Mouse (Mus musculus): ENCODE data around the gene Gpr183. TPM values are rescaled to one million over a fixed set of nuclear protein-coding genes. Genes with fewer than 3 reads are reported as not detected.
A peak's percentile ranks its signal among the peaks of the same experiment; 100 is the strongest.

The Gpr183 gene
- total RNA-seq, 2 experiments from 2014 or later: 0.66 to 0.91 TPM

DNA sequence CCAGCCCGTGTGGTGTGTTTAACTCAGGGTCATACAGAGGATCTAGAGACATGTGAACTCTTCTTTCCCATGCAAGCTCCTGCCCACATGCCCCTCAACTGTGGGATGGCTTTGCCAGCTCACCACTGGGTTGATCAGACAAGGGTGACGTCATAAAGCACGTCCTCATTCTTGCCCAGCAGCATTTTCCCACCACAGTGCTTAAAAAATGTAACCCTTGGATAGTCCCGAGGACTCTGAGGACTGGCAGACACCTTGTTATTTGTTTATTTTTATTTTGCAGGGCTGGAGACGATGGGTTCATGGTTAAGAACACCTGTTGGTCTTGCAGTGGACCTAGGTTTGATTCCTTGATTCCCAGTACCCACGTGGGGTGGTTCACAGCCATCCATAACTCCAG is 25.9 kb upstream of the Gpr183 start:
- intact Hi-C loops (cut with DNase I): no loop called here

DNA sequence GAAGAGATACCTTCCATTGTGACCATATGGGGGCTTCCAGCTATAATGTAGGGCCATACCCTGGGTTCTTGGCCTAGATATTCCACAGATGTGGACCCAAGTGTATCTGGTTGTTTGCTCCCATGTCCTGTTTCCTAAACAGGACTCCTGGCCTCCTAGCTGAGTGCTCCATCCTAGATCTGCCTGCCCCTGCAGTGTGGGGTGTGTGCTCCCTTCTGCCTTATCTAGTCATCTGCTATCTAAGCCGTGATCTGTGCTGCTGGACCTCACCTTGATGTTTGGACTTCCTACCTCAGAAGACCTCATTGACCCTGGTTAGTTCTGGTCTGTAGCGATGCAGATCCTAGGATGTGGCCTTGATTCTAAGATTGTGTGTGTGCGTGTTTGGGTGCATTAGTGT is 24.9 kb upstream of the Gpr183 start:
- DNase-seq (ENCODE audit: low spot score in 2 of 2): no peak

More for the DNA sequence above, 25.9 kb upstream of the Gpr183 start:
- no peak for DNase-seq (ENCODE audit: low spot score in 2 of 2)

GRCm38 (mm10) chr14:121989331-121989730 is 24.3 kb upstream of the Gpr183 start:
- intact Hi-C loops (cut with DNase I): no loop called here
- no peak for DNase-seq (ENCODE audit: low spot score in 2 of 2)

More for the DNA sequence above, 24.9 kb upstream of the Gpr183 start:
- intact Hi-C loops (cut with DNase I): no loop called here

DNA sequence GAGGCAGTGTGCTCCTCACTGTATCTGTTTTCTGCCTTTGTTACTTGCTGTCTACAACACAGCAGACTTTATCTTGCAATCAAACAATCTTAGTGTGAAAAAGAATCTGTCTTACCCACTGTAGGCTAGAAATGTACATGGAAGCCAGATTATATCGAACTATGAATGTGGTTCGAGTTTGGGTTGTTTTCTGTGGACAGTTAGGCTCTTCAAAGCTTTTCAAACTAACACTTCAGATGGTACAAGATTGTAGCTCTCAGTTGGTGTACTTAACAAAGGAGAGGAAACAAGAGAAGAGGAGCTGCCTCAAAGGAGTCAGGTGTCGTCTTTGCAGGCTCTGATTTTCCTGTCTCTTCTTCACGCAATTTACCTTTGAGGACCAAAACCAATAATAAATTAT is 22.7 kb upstream of the Gpr183 start:
- intact Hi-C loops (cut with DNase I): no loop called here
- no peak for DNase-seq (ENCODE audit: low spot score in 2 of 2)

DNA sequence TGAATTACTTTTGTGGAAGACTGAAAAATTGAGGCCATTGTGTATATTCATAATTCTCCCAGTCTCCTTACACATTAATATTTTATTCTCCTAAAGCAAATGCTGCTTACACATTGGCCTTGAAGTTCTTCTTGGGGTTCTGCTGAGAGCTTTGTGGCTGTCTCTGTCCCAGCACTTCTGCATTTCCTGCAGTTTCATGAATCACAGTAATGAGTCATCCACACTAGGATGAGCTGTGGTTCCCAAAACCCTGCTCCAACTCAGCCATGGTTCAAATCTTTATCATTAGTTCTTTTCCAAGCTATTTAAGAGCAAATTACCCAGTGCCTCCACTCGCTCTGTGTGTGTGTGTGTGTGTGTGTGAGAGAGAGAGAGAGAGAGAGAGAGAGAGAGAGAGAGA is 22.3 kb upstream of the Gpr183 start:
- DNase-seq (ENCODE audit: low spot score in 2 of 2): no peak
- intact Hi-C loops (cut with DNase I): no loop called here

DNA sequence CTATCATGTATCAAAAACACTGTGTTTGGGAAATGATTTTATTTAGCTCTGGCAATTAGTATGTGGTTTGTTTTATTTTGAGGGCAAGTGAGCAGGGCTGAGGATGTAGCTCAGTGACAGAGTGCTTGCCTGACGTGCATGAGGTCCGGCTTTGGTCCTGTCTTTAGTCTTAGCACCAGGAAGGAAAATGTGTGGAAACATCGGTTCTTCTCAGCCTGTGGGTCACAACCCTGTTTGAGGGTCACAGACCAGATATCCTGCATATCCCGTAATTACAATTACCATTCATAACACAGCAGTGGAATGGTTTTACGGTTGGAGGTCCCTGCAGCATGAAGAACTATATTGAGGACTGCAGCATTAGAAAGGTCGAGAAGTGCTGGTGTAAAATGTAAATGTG is 21.0 kb upstream of the Gpr183 start:
- intact Hi-C loops (cut with DNase I): no loop called here
- no peak for DNase-seq (ENCODE audit: low spot score in 2 of 2)

DNA sequence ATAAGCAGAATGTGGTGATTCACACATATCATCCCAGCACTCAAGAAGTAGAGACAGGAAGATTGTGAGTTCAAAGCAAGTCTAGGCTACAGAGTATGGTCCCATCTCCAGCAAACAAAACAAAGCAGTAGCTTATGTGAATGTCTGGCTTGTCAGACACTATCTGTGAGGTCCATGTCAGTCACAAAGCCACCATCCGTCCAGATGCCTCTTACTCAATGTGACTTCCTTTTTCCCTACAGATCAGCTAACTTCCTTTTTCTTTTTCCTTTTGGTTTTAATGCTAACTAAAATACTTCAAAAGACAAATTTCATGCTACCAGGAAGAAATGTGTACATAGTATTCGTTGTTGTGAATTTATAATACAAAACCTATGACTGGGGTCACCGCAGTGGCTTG is 20.5 kb upstream of the Gpr183 start:
- no peak for DNase-seq (ENCODE audit: low spot score in 2 of 2)
- intact Hi-C loops (cut with DNase I): no loop called here

DNA sequence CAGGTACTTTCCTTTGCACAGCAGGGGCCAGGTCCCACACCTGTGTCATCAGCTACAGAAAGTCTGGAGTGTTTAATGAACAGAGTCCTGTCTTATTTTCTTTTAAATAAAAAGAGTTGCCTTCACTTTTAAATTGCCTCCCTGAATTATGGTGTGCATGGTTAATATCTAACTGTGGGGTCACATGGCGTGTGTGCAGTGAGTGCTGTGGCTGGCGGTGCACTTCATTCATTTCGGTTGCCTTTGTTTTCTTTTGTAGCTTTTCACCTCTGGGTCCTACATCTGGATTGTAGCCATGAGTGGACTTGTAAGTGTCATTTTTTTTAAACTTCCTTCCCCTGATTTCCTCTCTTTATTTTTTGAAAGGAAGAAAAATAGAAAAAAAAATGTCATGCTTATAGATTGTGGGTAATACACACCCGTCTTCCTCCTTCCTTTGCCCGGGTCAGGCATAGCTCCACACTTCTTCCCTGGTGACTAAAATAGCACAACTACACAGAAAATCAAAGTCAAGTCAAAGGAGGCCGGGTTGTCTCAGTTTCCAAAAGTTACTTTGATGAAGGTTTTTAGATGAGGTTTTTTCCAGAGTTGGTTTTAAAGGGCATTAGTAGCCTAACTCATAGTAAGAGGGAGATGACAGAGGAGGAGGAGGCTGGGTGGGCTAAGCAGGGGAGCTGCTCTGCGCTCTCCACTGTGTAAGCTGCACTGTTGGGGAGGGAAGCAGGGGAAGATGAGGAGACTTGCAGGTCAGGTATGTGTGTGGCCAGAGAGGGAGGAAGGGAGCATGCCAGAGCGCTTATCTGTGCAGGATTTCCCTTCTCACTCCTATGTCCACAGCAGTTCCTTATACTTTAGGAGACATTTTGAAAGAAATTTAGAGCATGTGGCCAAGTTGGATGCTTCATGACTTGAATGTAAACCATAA is 18.3 kb upstream of the Gpr183 start:
- no peak for DNase-seq (ENCODE audit: low spot score in 2 of 2)
- intact Hi-C loops (cut with DNase I): no loop called here

- no peak for DNase-seq (ENCODE audit: low spot score in 2 of 2)
- intact Hi-C loops (cut with DNase I): no loop called here
Measured at GRCm38 (mm10) chr14:121981531-121981930, 16.5 kb upstream of the Gpr183 start.

GRCm38 (mm10) chr14:121973114-121973513 is 8.1 kb upstream of the Gpr183 start:
- no peak for DNase-seq (ENCODE audit: low spot score in 2 of 2)
- intact Hi-C loops (cut with DNase I): no loop called here

- no peak for DNase-seq (ENCODE audit: low spot score in 2 of 2)
Measured at GRCm38 (mm10) chr14:121970402-121970801, 5.4 kb upstream of the Gpr183 start.

DNA sequence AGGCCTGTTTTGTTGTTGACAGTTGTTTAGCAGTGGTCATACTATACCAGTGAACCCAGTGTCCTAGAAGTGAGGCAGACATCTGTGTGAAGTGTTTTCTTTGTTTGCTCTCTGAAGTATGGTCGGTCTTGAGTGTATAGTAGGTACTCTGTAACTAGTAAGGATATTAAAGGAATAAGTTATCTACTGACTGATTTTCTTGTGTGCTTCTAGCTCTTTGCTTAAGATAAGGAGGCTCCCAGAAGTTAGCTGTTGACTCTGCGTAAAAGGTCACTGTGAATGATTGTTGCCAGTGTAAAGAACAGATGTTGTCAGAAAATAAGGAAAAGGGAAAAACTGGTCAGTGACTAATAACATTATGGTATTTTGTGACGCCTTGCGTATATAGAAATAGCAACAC is 2.1 kb upstream of the Gpr183 start:
- intact Hi-C loops (cut with DNase I): no loop called here
- no peak for DNase-seq (ENCODE audit: low spot score in 2 of 2)

More at GRCm38 (mm10) chr14:121970402-121970801, 5.4 kb upstream of the Gpr183 start:
- intact Hi-C loops (cut with DNase I): no loop called here

- DNase-seq (ENCODE audit: low spot score in 2 of 2): no peak
- intact Hi-C loops (cut with DNase I): no loop called here
Measured at GRCm38 (mm10) chr14:121965461-121965860, 466 bp upstream of the Gpr183 start.

GRCm38 (mm10) chr14:121963942-121964335 is 1.1 kb downstream of the Gpr183 start:
- DNase-seq (ENCODE audit: low spot score in 2 of 2): no peak
- intact Hi-C loops (cut with DNase I): no loop called here

DNA sequence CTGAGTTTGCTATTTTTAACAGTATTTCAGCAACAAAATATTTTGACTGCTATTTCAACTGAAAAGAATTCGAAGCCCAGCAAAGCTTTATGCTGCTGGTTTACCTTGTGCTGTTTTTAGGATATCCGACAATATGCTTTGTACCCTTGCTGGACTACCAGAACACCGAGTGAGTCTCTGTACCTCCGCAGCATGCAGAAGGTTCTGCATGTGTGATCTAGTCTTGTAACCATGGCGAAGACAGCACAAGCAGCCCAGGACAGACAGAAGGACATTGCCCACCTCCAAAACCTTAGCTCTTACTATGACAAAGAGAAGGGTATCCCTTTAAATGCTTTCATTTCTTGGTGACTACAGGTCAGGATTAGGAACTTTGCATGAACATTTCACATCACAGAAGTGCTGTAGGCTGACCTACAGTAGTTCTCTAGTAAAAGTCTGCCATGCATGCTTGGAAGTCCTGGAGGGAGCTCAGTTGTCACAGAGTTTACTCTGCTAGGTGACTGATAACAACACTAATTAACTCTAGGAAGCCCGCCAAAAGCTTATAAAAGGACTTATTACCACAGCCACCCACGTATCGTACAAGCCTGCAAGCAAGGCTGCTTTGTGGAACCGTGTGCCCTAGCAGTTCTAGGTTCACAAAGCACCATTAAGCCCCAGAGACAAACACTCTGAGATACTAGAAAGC is 1.6 kb downstream of the Gpr183 start:
- intact Hi-C loops (cut with DNase I): no loop called here
- peak in 1 of 2 experiments; percentile 31 for DNase-seq (ENCODE audit: low spot score in 2 of 2)

GRCm38 (mm10) chr14:121962128-121962890 is 2.7 kb downstream of the Gpr183 start:
- no peak for DNase-seq (ENCODE audit: low spot score in 2 of 2)
- intact Hi-C loops (cut with DNase I): no loop called here

DNA sequence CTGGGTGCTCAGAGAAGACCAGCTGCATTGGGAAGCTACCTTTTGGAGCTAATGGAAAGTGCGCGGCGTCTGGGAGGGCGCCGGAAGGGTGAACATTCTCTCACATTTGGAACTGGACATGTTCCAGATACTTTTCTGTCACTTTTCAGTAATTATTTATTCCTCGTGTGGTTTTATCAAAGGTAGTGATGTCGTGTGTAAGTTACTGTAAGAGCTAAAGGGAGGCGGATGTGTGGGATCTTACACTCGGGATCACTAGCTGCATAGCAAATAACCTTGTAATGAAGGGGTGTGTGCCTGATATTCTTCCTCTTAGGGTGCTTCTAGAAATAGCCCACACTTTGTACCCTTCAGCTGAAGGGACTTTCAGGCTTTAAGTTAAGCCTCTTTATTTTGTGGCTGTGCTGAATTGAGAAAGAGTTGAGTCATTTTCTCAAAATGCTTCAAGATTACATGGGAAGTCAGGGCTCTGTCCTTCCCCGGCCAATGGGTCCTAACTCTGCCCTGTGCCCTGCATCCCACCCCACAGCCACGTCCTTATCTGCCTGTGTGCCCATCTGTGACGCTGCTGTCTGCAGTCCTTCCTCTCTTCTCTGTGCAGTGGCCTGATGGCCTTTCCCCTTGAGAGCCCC is 3.4 kb downstream of the Gpr183 start:
- intact Hi-C loops (cut with DNase I): no loop called here

DNA sequence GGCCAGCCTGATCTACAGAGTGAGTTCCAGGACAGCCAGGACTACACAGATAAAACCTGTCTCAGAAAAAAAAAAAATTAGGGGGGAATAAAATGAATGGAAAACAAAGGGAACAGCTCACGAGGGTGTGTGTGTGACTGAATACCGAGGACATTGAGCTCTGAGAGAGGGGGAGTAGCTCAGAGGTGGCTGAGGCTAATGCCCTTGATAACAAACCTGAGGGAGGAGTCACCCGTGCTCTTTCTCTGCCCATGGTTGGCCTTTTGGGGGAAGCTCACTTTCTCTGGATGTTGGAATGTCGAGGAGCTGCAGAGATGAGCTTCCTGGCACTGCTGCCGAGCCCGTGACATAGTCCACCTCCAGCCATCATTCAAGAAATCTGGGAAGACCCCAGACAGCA is 4.0 kb downstream of the Gpr183 start:
- intact Hi-C loops (cut with DNase I): no loop called here

More for the DNA sequence above, 3.4 kb downstream of the Gpr183 start:
- DNase-seq (ENCODE audit: low spot score in 2 of 2): no peak

DNA sequence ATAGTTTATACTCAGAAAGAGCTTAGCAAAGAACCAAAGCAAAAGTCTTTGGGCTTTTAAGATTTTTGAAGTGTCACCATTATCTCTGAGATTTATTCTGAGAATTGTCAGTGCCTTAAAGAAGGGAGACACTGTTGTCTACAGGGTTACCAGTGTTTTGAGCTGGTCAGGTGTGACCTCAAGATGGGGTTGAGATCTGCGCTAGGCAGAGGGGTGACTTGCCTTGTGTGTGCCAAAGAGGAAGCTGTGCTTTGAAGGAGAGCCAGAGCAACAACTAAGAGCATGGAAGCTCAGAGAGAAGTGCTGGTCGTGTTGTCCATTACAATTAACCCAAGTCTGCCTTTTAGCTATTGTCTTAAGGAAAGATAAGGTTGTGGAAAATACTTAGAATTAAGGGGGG is 4.5 kb downstream of the Gpr183 start:
- no peak for DNase-seq (ENCODE audit: low spot score in 2 of 2)
- intact Hi-C loops (cut with DNase I): no loop called here

More for the DNA sequence above, 4.0 kb downstream of the Gpr183 start:
- DNase-seq (ENCODE audit: low spot score in 2 of 2): no peak

DNA sequence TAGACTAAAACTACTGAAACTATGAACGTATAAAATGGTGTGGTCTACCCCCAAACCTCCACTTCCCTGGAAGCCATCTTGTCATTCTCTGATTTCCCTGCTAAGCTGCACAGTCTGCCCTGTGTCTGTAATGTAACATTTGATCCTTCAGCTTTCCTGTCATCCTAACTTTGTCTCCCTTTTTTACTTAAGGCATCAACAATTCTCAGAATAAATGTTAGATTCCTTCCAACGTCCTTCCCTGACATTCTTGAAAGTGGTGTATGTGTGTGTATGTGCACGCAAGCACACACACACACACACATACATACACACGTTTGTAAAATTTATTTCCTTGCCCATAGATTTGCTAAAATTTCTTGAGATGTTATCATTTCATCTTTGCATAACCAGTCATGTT is 5.0 kb downstream of the Gpr183 start:
- DNase-seq (ENCODE audit: low spot score in 2 of 2): no peak
- intact Hi-C loops (cut with DNase I): no loop called here
